Comparison of ENCODE assay signal across 12 mouse cellular contexts in genomic region chr10:108679675-108680390, GRCm38 (mm10). TPM values are rescaled to one million over a fixed set of nuclear protein-coding genes. Genes with fewer than 3 reads are reported as not detected.
A peak's percentile ranks its signal among the peaks of the same experiment; 100 is the strongest.
DNase-seq lines count a peak whose midpoint lies in the region; ATAC-seq and TF ChIP-seq lines count a peak whose summit lies in the region.
"Had no signal": no experiment of that assay in that cellular context is flagged by ENCODE, and none has a peak within 500 bp of the region (broad histone marks: within the 10 kb centered on the region; RNA-seq: fewer than 3 reads in every experiment).

No protein-coding gene starts in this region.

- peaks cover 21% of the 10 kb centered on the region for H3K4me1 ChIP-seq in heart, embryonic 13.5 days
- no peaks in the 10 kb centered on the region for H3K4me1 ChIP-seq in hindbrain, postnatal 0 days (ENCODE audit: insufficient read depth, low read length)

- no peaks in the 10 kb centered on the region for H3K36me3 ChIP-seq in heart, embryonic 13.5 days
- H3K36me3 ChIP-seq in hindbrain, postnatal 0 days (ENCODE audit: insufficient read depth, low read length) = no peaks in the 10 kb centered on the region

- no peaks in the 10 kb centered on the region for H3K9me3 ChIP-seq in heart, embryonic 13.5 days
- H3K9me3 ChIP-seq in hindbrain, postnatal 0 days (ENCODE audit: low read length) = no peaks in the 10 kb centered on the region

- 24% methylated on average over 14 of the region's 14 CpGs for WGBS in heart, embryonic 13.5 days
- WGBS in hindbrain, postnatal 0 days = 41% methylated on average over 14 of the region's 14 CpGs

- no peak overlapping the region for H3K4me3 ChIP-seq in heart, embryonic 13.5 days
- H3K4me3 ChIP-seq in hindbrain, postnatal 0 days (ENCODE audit: low read length) = no peak overlapping the region

- TF ChIP-seq CTCF in hindbrain, postnatal 0 days (IDR thresholded peaks at IDR 0.05; ENCODE audit: low read depth) = no peak; the same call in 1 of the 2 replicates

- H3K27ac ChIP-seq in heart, embryonic 13.5 days (replicated peaks) = peak overlapping the region; percentile 45; the same call in 1 of the 2 replicates
- H3K27ac ChIP-seq in hindbrain, postnatal 0 days = peak overlapping the region; percentile 48; the same call in 1 of the 2 replicates

- peak; percentile 49; the same call in 1 of the 2 replicates for ATAC-seq in heart, embryonic 13.5 days (ENCODE audit: extremely low read depth, insufficient number of reproducible peaks, low FRiP score, low TSS enrichment)
- ATAC-seq in hindbrain, postnatal 0 days = peak; percentile 79

- H3K27me3 ChIP-seq in heart, embryonic 13.5 days (replicated peaks) = no peaks in the 10 kb centered on the region
- H3K27me3 ChIP-seq in hindbrain, postnatal 0 days (ENCODE audit: insufficient read depth, low read length) = no peaks in the 10 kb centered on the region

- DNase-seq in heart, adult 8-10 months (ENCODE audit: low spot score) = no peak
- DNase-seq in MN1 (ENCODE audit: low spot score) = peak; percentile 72
- peak; percentile 78 for DNase-seq in cerebellum, adult 9-10 months
- peak; percentile 75 for DNase-seq in hindbrain, postnatal 0 days (ENCODE audit: low spot score)
- DNase-seq in lung, postnatal 25 days (ENCODE audit: low spot score) = no peak
- DNase-seq in lung, postnatal 14 days = no peak
- no peak for DNase-seq in ovary, adult 18-20 months (ENCODE audit: low spot score)
- DNase-seq: kidney, postnatal 14 days; right cerebral cortex, postnatal 4 days had no signal

- H3K4me2 ChIP-seq in heart, embryonic 13.5 days = peak overlapping the region; percentile 42
- H3K4me2 ChIP-seq in hindbrain, postnatal 0 days (ENCODE audit: low read depth, low read length) = no peak overlapping the region

- no peak overlapping the region for H3K9ac ChIP-seq in heart, embryonic 13.5 days
- no peak overlapping the region for H3K9ac ChIP-seq in hindbrain, postnatal 0 days (replicated peaks; ENCODE audit: low read length)

RNA-seq across cellular contexts. Expression of gene Gm5136, which starts 20.1 kb away (rescaled TPM):
- not detected in 2 replicates for polyA plus RNA-seq in heart, embryonic 13.5 days (2015; fragmentation: Nextera tagmentation; extraction: Ambion mirVana)
- total RNA-seq in heart, adult 8-10 months (2022) = not detected
- not detected in 2 replicates for total RNA-seq in hindbrain, postnatal 0 days (2014; rRNA removed)
- 0.10 and 0.16 TPM in 2 replicates for polyA plus RNA-seq in hindbrain, postnatal 0 days (2015; fragmentation: Nextera tagmentation; extraction: Ambion mirVana)
- polyA plus RNA-seq: liver, embryonic 16.5 days; urinary bladder, adult 2 months had no signal

Comparison
In these comparisons a context has a peak if more than half of its experiments do, and no peak if none do; other contexts are left out.
1. DNase-seq: peak in MN1 (single experiment), cerebellum, adult 9-10 months (single experiment) and hindbrain, postnatal 0 days (single experiment); none in heart, adult 8-10 months (single experiment), lung, postnatal 25 days (single experiment), lung, postnatal 14 days (single experiment) and ovary, adult 18-20 months (single experiment).